In the genomic region with DNA sequence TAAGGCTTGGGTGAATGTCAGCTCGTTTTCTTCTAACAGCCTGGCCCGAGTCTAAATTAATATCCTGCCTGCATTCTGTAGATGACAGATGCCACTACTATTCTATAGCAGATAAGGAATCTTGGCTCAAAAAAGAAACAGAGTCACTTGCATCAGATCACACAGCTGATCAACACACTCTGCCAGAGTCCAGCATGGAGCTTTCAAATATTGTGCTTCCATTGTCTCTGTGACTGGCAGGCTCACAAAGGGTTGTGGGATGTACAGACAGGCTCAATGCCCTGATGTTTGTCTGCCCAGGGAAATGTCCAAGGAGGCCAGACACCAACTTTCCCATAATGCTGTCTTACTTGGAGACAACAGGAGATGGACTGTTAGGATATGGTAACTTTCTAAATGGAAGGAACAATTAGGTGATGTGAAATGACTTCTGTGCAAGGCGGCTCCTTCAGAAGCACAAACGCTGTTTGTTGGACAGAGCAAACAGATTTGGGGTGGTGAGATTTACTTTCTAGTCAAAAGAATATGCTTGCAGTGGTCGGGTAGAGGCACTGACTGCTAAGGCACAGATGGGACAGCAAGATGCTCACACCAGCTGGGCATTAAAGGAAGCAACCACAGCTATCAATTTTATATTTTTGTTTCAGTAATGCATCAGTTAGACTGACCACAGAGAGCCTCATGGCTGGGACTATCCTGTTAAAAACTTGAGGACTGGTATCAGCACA, we compare ENCODE assay signal across 27 mouse cellular contexts.
DNase-seq lines count a peak whose midpoint lies in the region; ATAC-seq lines count a peak whose summit lies in the region.
"Had no signal": no experiment of that assay in that cellular context is flagged by ENCODE, and none has a peak within 500 bp of the region (broad histone marks: within the 10 kb centered on the region; RNA-seq: fewer than 3 reads in every experiment).

No protein-coding gene starts in this region.

- no peak overlapping the region for H3K9ac ChIP-seq in midbrain, embryonic 11.5 days (ENCODE audit: low read length)
- no peak overlapping the region for H3K9ac ChIP-seq in midbrain, embryonic 15.5 days
- H3K9ac ChIP-seq in hindbrain, embryonic 15.5 days: no peak overlapping the region
- H3K9ac ChIP-seq: embryonic facial prominence, embryonic 12.5 days; liver, embryonic 14.5 days; lung, embryonic 14.5 days had no signal

- no peak overlapping the region for H3K27ac ChIP-seq in midbrain, embryonic 11.5 days (ENCODE audit: low read depth, low read length)
- no peak overlapping the region for H3K27ac ChIP-seq in midbrain, embryonic 15.5 days
- H3K27ac ChIP-seq in hindbrain, embryonic 15.5 days (replicated peaks): no peak overlapping the region
- H3K27ac ChIP-seq: embryonic facial prominence, embryonic 12.5 days; kidney, postnatal 0 days; liver, embryonic 14.5 days had no signal

- peaks cover 9% of the 10 kb centered on the region for H3K4me1 ChIP-seq in midbrain, embryonic 11.5 days (ENCODE audit: control insufficient read depth, insufficient read depth, low read length)
- H3K4me1 ChIP-seq in midbrain, embryonic 15.5 days: 0 out of 2 replicates have a peak, but pooled peaks cover 5% of the 10 kb centered on the region
- H3K4me1 ChIP-seq in hindbrain, embryonic 15.5 days (replicated peaks): no peaks in the 10 kb centered on the region
- H3K4me1 ChIP-seq: embryonic facial prominence, embryonic 12.5 days had no signal

- no peaks in the 10 kb centered on the region for H3K36me3 ChIP-seq in midbrain, embryonic 11.5 days (ENCODE audit: control insufficient read depth, insufficient read depth, low read length)
- no peaks in the 10 kb centered on the region for H3K36me3 ChIP-seq in midbrain, embryonic 15.5 days (replicated peaks)
- H3K36me3 ChIP-seq in hindbrain, embryonic 15.5 days: no peaks in the 10 kb centered on the region
- H3K36me3 ChIP-seq: embryonic facial prominence, embryonic 12.5 days had no signal

- H3K27me3 ChIP-seq in midbrain, embryonic 11.5 days (ENCODE audit: control insufficient read depth, insufficient read depth, low read length): no peaks in the 10 kb centered on the region
- H3K27me3 ChIP-seq in midbrain, embryonic 15.5 days (replicated peaks): no peaks in the 10 kb centered on the region
- H3K27me3 ChIP-seq in hindbrain, embryonic 15.5 days: no peaks in the 10 kb centered on the region
- H3K27me3 ChIP-seq: CH12.LX; embryonic facial prominence, embryonic 12.5 days had no signal

- H3K4me2 ChIP-seq in midbrain, embryonic 11.5 days: no peak overlapping the region
- H3K4me2 ChIP-seq in midbrain, embryonic 15.5 days: no peak overlapping the region
- H3K4me2 ChIP-seq in hindbrain, embryonic 15.5 days: no peak overlapping the region
- H3K4me2 ChIP-seq: embryonic facial prominence, embryonic 12.5 days; lung, embryonic 14.5 days had no signal

- no peaks in the 10 kb centered on the region for H3K9me3 ChIP-seq in midbrain, embryonic 11.5 days (ENCODE audit: control insufficient read depth, low read length)
- H3K9me3 ChIP-seq in midbrain, embryonic 15.5 days: no peaks in the 10 kb centered on the region
- no peaks in the 10 kb centered on the region for H3K9me3 ChIP-seq in hindbrain, embryonic 15.5 days
- H3K9me3 ChIP-seq: embryonic facial prominence, embryonic 12.5 days had no signal

- ATAC-seq in midbrain, embryonic 11.5 days (ENCODE audit: low FRiP score): peak; percentile 82
- no peak for ATAC-seq in midbrain, embryonic 15.5 days (replicated peaks)
- ATAC-seq in hindbrain, embryonic 15.5 days (ENCODE audit: low FRiP score, low read depth): peak; percentile 73
- ATAC-seq in activated CD4-positive, CD25-positive, alpha-beta regulatory T cell, adult 4 months: no peak
- ATAC-seq: intestine, embryonic 16.5 days had no signal

- 47% methylated on average over 5 of the region's 5 CpGs for WGBS in midbrain, embryonic 11.5 days
- 28% methylated on average over 5 of the region's 5 CpGs for WGBS in midbrain, embryonic 15.5 days
- WGBS in hindbrain, embryonic 15.5 days: 36% methylated on average over 5 of the region's 5 CpGs

- DNase-seq in embryo, embryonic 10.5 days (ENCODE audit: low spot score): peak; percentile 19
- no peak for DNase-seq in embryo, embryonic 10 days (ENCODE audit: low spot score)
- DNase-seq in midbrain, embryonic 11.5 days (ENCODE audit: low spot score, missing footprints): peak; percentile 86
- DNase-seq in right cerebral cortex, adult 18-20 months: no peak
- DNase-seq in thymus, postnatal 36 days: no peak
- DNase-seq: adrenal gland, adult 8-10 months; cerebellum, adult 8-10 months; cerebellum, postnatal 25 days; embryo, embryonic 11 days; gastrocnemius, postnatal 10 days; heart, postnatal 14 days; kidney, adult 8-10 months; kidney, postnatal 4 days; liver; lung, embryonic 14.5 days; lung, postnatal 14 days; right cerebral cortex, postnatal 25 days; spleen, adult 18-20 months; thymus, postnatal 14 days had no signal

- H3K4me3 ChIP-seq in midbrain, embryonic 11.5 days (ENCODE audit: low read depth, low read length): no peak overlapping the region
- H3K4me3 ChIP-seq in midbrain, embryonic 15.5 days: no peak overlapping the region
- no peak overlapping the region for H3K4me3 ChIP-seq in hindbrain, embryonic 15.5 days
- H3K4me3 ChIP-seq: embryonic facial prominence, embryonic 12.5 days had no signal

Comparison
In these comparisons a context has a peak if more than half of its experiments do, and no peak if none do; other contexts are left out.
1. DNase-seq: peak in embryo, embryonic 10.5 days (single experiment) and midbrain, embryonic 11.5 days (single experiment); none in embryo, embryonic 10 days (single experiment), right cerebral cortex, adult 18-20 months (single experiment) and thymus, postnatal 36 days (0 of 2).
2. ATAC-seq: peak in midbrain, embryonic 11.5 days (single experiment) and hindbrain, embryonic 15.5 days (single experiment); none in midbrain, embryonic 15.5 days (single experiment) and activated CD4-positive, CD25-positive, alpha-beta regulatory T cell, adult 4 months (single experiment).